Mouse (Mus musculus) heart, adult 9 months (tissue): Measurements from ENCODE around the gene Klrc1.
A peak's percentile ranks its signal among the peaks of the same experiment; 100 is the strongest.
"Not testable (repeated sequence)": the region's sequence is repeated elsewhere in the genome, so short reads cannot be mapped to it uniquely, and the experiment has no call there.

Experiments used
- DNase-seq, 2 experiments: peaks; one replicate each; pipeline ENCODE4 v3.0.0; 2022; ENCODE audit warnings: low spot score in 2 of 2

Klrc1 gene

GRCm38 (mm10) chr6:129678873-129679272 is at the start of gene Klrc1:
TSS of gene Klrc1 (minus strand) at chr6:129678973.
- DNase-seq = no peak

- DNase-seq = no peak
Measured at GRCm38 (mm10) chr6:129727237-129727636, 48.5 kb upstream of the Klrc1 start.

GRCm38 (mm10) chr6:129721390-129721789 is 42.6 kb upstream of the Klrc1 start:
- DNase-seq = no peak

GRCm38 (mm10) chr6:129720487-129720886 is 41.7 kb upstream of the Klrc1 start:
- no peak for DNase-seq

- DNase-seq = no peak
Measured at GRCm38 (mm10) chr6:129717032-129717431, 38.3 kb upstream of the Klrc1 start, which contains the start of gene Klri1. TSS of gene Klri1 (minus strand) at chr6:129717132.

GRCm38 (mm10) chr6:129713566-129713965 is 34.8 kb upstream of the Klrc1 start:
- peak in 1 of 2 experiments; percentile 25 for DNase-seq

- DNase-seq = not testable (repeated sequence)
Measured at GRCm38 (mm10) chr6:129691436-129691835, 12.7 kb upstream of the Klrc1 start.

- DNase-seq = no peak
Measured at GRCm38 (mm10) chr6:129680379-129680778, 1.6 kb upstream of the Klrc1 start.

GRCm38 (mm10) chr6:129661301-129661700 is 17.5 kb downstream of the Klrc1 start:
- not testable (repeated sequence) for DNase-seq

- not testable (repeated sequence) for DNase-seq
Measured at GRCm38 (mm10) chr6:129660589-129660988, 18.2 kb downstream of the Klrc1 start, which contains the start of gene Klrc2. TSS of gene Klrc2 (minus strand) at chr6:129660689.

- not testable (repeated sequence) for DNase-seq
Measured at GRCm38 (mm10) chr6:129644054-129644453, 34.7 kb downstream of the Klrc1 start.

GRCm38 (mm10) chr6:129643237-129643636 is 35.5 kb downstream of the Klrc1 start, which contains the start of gene Klrc3:
TSS of gene Klrc3 (minus strand) at chr6:129643337.
- DNase-seq = not testable (repeated sequence)

- not testable (repeated sequence) for DNase-seq
Measured at GRCm38 (mm10) chr6:129631046-129631445, 47.7 kb downstream of the Klrc1 start.

- no peak for DNase-seq
Measured at GRCm38 (mm10) chr6:129623735-129624134, 55.0 kb downstream of the Klrc1 start, which contains the start of gene Klrk1. TSS of gene Klrk1 (minus strand) at chr6:129623864.
